Mouse (Mus musculus): ENCODE data around the gene Gm13084. TPM values are rescaled to one million over a fixed set of nuclear protein-coding genes. Genes with fewer than 3 reads are reported as not detected.
"Not testable (repeated sequence)": the region's sequence is repeated elsewhere in the genome, so short reads cannot be mapped to it uniquely, and the experiment has no call there.

Gm13084 gene
- polyA plus RNA-seq (2012) = not detected in 2 replicates

DNA sequence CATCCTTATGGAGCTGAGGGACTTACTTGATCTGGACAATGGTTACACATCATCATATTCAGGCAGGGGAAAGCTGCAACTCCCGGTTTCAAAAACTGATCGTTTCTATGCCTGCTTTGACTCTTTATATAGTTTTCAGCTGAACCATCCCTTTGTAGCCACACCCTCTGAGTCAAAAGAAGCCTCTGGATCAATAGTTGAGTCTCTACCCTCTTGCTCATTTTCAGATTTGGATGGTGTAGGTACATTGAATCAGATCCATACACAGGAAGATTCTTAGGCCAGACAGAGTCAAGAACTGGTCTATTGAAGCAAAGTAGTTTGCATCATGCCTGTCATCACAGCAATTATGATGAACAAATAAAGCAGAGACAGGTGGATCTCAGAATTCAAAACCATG, at the start of gene Gm13084:
Gene Gm13084, minus strand, starts transcription at position 101 of the 400 bp plus-strand sequence.
- TF ChIP-seq GATA1 (IDR thresholded peaks at IDR 0.05; ENCODE audit: low read length) = no peak

GRCm38 (mm10) chr4:143846197-143846596, 30.3 kb upstream of the Gm13084 start, which contains the start of gene Gm13103:
Gm13103 (plus strand) TSS chr4:143846497.
- TF ChIP-seq GATA1 (IDR thresholded peaks at IDR 0.05; ENCODE audit: low read length) = not testable (repeated sequence)

DNA sequence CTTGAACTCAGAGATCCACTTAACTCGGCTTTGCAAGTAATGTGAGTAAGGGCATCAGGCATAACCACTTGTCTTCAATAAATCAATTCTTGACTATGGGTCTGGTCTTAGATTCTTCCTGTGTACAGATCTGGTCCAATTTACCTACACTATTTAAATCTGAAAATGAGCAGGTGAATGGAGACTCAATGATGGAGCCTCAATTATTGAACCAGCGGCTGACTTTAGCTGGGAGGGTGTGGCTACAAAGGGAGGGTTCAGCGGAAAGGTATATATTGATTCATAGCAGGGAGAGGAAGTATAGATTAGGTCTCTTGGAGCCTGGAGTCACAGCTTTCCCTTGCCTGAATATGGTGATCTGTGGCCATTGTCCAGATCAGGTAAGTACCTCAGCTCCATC, 26.8 kb downstream of the Gm13084 start, which contains the start of gene Gm13023:
Gene Gm13023, plus strand, starts transcription at position 301 of the 400 bp plus-strand sequence.
- not testable (repeated sequence) for TF ChIP-seq GATA1 (IDR thresholded peaks at IDR 0.05; ENCODE audit: low read length)

Other genes starting within 250 kb of the Gm13084 start
- gene Gm13083, start 201.1 kb downstream of the Gm13084 start, polyA plus RNA-seq (2012) = not detected in 2 replicates
- not detected in 2 replicates for gene Gm13088, start 158.8 kb downstream of the Gm13084 start, polyA plus RNA-seq (2012)
- gene Gm13089, start 113.4 kb downstream of the Gm13084 start, polyA plus RNA-seq (2012) = not detected in 2 replicates
- gene Gm13078, start 96.6 kb downstream of the Gm13084 start, polyA plus RNA-seq (2012) = not detected in 2 replicates
- gene Gm13023, start 26.7 kb downstream of the Gm13084 start, polyA plus RNA-seq (2012) = not detected in 2 replicates
- gene Gm13103, start 30.4 kb upstream of the Gm13084 start, polyA plus RNA-seq (2012) = not detected in 2 replicates
- not detected in 2 replicates for gene Pramef6, start 84.3 kb upstream of the Gm13084 start, polyA plus RNA-seq (2012)
- not detected in 2 replicates for gene Pramef25, start 134.9 kb upstream of the Gm13084 start, polyA plus RNA-seq (2012)
- not detected in 2 replicates for gene Gm13101, start 150.9 kb upstream of the Gm13084 start, polyA plus RNA-seq (2012)
- gene Pramef17, start 178.3 kb upstream of the Gm13084 start, polyA plus RNA-seq (2012) = not detected in 2 replicates
- gene Pramel4, start 243.0 kb upstream of the Gm13084 start, polyA plus RNA-seq (2012) = not detected in 2 replicates